Mouse (Mus musculus): ENCODE data around the gene Arhgef15.

DNA sequence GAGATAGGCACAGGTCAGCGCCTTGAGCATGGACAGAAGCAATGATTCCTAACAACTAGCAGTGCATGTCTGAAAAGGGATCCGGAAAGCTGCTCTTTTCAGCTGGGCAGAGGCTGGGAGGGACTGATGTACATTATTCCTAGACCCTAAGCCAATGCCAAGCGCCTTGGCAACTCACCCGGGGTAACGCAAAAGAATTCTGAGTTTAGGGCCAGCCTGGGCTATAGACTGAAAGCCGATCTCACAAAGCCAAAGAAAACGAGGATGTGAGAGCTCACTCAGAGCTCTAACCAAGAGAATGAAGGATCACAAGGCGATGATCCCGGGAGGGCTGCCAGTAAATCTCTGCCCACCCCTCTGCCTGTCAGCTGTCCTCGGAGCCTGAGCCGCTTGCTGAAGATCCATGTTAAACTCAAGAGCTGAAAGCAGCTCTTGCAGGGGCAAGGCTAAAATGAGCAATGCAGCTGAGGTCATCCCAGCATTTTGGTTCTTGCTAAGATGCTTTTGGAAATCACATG is 30.1 kb upstream of the Arhgef15 start:
- TF ChIP-seq POLR2A (IDR thresholded peaks at IDR 0.05; ENCODE audit: insufficient read length, low read depth): no peak
- no peak for TF ChIP-seq MAX (IDR thresholded peaks at IDR 0.05; ENCODE audit: low read depth)
- TF ChIP-seq TCF12 (IDR thresholded peaks at IDR 0.05; ENCODE audit: insufficient read depth, poor library complexity, severe bottlenecking): no peak
- no peak for TF ChIP-seq MYOG (IDR thresholded peaks at IDR 0.05; ENCODE audit: control insufficient read depth in 1 of 3, insufficient read depth in 1 of 3, insufficient read length in 2 of 3, low read depth in 2 of 3)
- TF ChIP-seq E2F4 (IDR thresholded peaks at IDR 0.05; ENCODE audit: insufficient read depth): no peak
